In the genomic region with DNA sequence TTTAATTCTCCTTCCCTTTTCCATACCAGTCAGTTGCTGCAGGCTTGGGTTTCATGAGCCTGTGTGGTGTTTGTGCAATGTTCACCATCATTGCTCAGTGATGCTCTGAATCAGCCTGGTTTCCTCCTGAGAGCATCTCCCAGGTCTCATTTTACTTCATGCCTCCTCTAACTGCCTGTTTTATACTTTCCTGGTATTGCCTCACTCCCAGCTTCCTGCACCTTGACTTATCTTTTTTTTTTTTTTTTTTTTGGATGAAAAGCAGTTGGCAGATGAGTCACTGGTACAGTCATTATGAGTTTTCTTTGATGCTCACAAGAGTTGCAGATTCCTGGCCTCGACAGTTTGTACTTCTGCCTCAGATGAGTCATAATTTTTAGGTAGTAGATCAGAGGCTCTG, we compare ENCODE assay signal across 10 mouse cellular contexts.
DNase-seq lines count a peak whose midpoint lies in the region.
"Had no signal": no experiment of that assay in that cellular context is flagged by ENCODE, and none has a peak within 500 bp of the region (broad histone marks: within the 10 kb centered on the region; RNA-seq: fewer than 3 reads in every experiment).

No protein-coding gene starts in this region.

- peak; percentile 15 to 22 for DNase-seq in right cerebral cortex, adult 2 months (ENCODE audit: low spot score in 2 of 2)
- DNase-seq in right cerebral cortex, postnatal 25 days = no peak
- DNase-seq in MN1 (ENCODE audit: low spot score) (peak; percentile 59), adipocyte (ENCODE audit: low spot score) (no peak)
- DNase-seq in induced T-regulatory cell, adult 2 months (ENCODE audit: low read depth) = peak; percentile 34
- no peak for DNase-seq in gastrocnemius, postnatal 14 days
- no peak for DNase-seq in layer of hippocampus, adult 9-10 months (ENCODE audit: low spot score)
- DNase-seq: cerebellum, postnatal 14 days; gastrocnemius, postnatal 36 days; kidney, adult 9 months had no signal

- intact Hi-C loops in gastrocnemius, postnatal 14 days (cut with DNase I; ENCODE audit: low total_unique reads) = no loop called here

Comparison
In these comparisons a context has a peak if more than half of its experiments do, and no peak if none do; other contexts are left out.
1. DNase-seq: peak in right cerebral cortex, adult 2 months (2 of 2), MN1 (single experiment) and induced T-regulatory cell, adult 2 months (single experiment); none in right cerebral cortex, postnatal 25 days (single experiment), gastrocnemius, postnatal 14 days (single experiment), adipocyte (single experiment) and layer of hippocampus, adult 9-10 months (single experiment).